Mouse (Mus musculus) embryo, embryonic 11 days (tissue): Measurements from ENCODE around the gene Upk1b.
A peak's percentile ranks its signal among the peaks of the same experiment; 100 is the strongest.

Experiments
- DNase-seq: peaks from one replicate; pipeline ENCODE4 v3.0.0-alpha.2; 2015

The Upk1b gene

DNA sequence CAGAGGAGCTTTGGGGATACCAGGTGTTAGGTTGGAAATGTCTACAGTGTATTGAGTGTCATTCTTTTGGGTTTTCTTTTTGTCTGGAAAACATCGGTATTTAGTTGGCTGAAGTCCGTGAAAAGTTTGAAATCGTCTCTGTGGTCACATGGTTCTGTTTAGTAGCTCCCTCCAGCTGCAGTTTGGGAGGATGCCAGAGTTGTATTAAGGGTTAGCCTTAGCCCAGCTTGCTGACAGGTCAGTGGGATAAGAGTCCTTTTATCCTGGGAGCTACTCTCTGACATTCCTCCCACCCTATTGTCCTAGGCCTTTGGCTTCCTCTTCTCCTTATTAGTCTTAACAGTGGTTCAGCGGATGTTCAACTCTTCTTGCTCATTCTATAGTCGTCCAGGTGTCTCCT, 38.2 kb downstream of the Upk1b start:
- no peak for DNase-seq

DNA sequence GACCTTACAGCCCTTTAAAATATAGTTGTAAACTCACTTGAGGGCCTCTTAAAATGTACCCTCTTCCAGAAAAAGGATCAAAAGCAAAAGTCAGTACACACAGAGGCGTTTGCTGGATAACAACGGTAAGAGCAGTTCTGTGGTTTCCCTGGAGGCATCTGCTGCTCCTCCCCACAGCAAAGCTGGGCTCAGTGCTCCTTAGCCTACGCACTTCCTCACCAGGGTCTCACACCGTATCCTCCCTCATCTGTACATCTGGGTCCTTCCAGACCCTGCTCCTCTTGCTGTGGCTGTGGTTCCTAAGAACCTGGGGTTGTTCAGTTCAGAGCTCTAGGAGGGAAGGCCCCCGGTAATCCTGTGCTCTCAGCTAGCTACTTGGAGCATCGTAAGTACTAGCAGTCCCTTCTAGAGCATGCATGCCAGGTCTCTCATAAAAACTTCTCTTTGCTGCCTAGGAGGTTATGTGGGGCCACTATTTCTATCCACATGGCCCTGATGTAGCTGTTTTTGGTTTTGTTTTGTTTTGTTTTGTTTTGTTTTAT, 39.2 kb downstream of the Upk1b start:
- no peak for DNase-seq

DNA sequence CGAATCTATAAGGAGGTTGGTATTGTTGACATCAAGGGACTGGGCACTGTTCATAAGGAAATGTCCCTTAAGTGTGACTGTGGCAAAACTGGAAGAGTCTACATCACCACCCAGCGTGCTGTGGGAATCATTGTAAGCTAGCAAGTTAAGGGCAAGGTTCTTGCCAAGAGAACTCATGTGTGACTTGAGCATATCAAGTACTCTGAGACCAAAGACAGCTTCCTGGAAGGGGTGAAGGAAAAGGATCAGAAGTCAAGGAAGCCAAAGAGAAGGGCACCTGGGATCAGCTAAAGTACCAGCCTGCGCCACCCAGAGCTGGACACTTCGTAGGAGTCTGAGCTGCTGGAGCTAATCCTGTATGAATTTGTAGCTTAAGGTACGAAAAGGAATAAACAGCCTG, 39.9 kb downstream of the Upk1b start:
- DNase-seq: no peak

DNA sequence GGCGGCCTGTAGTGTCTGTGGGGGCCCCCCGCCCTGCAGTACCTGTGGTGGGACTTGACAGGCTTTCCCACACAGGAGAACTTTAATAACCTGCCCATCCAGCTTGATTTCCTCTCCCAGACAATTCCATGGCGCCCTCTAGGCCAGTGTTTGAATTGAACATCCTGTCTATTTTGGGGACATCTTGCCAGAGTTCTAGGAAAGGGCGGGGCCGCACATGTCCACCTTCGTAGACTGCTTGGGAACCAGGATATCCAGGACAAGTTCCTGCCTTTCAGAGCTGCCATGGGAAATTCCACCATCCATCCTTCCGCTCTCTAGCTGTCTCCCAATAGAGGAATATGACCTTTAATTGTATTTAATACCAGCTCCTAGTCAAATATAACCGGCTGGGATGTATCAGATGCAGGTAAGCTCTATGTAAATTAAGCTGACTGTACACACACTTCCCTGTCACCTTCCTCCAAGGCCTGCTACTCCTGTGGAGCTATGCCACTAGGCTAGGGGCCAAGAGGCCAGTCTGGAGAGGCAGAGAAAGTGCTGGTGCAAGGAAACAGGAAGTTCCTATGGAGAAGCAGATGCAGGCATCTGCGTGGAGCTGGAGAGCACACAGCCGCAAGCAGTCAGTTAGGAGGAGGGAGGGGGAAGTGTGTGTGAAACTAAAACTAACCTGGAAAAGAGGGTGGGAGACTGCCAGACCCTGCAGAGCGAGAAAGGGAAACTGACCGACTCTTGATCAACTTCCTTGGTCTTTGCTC, 41.8 kb downstream of the Upk1b start:
- DNase-seq: no peak

DNA sequence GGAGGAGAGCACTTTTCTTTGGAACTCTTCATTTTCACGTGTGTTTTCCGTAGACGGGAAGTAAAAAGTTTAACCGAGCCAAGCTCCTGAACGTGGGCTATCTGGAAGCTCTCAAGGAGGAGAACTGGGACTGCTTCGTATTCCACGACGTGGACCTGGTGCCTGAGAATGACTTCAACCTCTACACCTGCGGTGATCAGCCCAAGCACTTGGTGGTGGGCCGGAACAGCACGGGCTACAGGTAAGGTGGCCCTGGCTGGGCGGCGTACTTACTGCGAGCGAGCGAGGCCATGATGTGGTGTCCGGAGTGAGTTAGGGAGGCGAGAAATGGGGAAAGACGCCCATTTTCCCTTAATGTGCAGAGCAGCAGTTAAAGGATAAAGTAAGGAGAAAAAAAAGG, 42.5 kb downstream of the Upk1b start:
- no peak for DNase-seq

DNA sequence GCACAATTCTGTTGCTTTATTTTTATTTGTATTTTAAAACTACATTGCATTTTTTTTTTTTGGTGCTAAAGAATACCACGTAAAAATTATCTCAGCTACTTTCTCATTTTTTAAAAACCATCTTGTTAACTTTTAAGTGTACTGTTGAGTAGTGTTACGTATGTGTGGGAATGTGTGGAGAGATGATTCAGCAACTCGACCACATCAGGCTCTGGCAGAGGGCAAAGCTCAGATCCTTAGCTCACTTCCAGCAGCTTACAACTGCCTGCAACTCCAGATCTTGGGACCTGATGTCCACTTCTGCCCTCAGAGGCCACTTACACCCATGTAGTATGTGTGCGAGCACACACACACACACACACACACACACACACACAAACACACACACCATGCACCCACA, 43.6 kb downstream of the Upk1b start:
- DNase-seq: no peak

DNA sequence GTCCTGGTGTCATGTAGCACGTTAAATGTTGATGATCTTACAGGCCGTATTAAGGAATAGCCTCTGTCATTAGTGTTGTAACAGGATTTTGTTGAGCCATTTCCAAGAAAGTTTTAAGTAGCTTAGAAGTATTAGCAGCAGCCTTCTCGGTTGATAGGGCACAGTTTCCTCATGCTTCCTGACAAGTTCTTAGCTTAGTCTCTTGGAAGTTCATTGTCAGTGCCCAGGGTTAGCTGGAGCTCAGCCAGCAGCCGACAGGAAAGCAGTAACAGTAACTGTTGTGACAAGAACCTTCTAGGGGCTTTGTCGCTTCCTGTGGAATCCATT, 44.0 kb downstream of the Upk1b start:
- peak; percentile 41 for DNase-seq

DNA sequence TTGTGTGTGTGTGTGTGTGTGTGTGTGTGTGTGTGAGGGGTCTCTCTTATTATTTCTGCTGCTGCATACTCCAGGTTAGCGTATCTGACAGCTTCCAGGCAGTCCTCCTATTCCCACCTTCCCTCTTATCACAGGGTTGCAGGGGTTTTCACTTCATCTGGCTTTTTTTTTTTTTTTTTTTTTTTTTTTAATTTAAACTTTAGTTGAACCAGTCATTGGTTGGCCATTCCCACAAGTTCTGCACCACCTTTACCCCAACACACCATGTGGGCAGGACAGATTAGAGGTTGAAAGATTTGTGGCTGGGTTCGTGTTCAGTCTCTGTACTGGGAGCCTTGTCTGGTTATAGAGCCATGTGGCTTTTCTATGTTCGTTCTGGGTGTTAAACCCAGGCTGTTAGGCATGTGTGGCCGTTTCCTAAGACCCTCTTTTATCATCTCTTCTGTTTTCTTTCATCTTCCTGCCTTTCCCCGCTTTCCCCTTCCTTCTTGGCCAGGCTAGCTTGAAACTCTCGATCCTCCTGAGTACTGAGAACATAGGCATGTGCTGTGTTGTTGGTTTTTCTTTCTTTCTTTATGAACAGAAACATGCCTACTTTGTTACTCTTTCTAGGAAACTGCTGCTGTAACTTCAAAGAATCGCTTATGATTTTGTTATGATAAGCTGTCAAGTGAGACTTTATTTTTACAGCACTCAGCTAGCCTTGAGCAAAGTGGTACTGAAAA, 44.5 kb downstream of the Upk1b start:
- no peak for DNase-seq

DNA sequence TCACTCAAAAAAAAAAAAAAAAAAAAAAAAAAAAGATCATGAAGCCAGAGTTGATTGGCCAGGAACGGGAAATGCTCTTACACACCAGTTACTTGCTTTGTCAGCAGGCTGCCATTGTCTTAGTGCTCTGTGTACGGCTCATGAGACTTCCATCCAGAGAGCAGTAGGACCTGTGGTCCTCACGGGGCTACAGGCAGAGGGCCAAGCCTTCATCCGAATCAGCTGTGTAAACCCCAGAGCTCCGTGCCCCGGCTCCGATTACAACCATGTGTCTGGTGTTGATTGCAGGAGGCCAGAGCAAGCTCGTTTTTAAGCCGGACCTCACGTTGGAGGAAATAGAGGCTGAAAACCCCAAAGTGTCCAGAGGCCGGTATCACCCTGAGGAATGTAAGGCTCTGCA, 46.5 kb downstream of the Upk1b start:
- DNase-seq: peak; percentile 61

DNA sequence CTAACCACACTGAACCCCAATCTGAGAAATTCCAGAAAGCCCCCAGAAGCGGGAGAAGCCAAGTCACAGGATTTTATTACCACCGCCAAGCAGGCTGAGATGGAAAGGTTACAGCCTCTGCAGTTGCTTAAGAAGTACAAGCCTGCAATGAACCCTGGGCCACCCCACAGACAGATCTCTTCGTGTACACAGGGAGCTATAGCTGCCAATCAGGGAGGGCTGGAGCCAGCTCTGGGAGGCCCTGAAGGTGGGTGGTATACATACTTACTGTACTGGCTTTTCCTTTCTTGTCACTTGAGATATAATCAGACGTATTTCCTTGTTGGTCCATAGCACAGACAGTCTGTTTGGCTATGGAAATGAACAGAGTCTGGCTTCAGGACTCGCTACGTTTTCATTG, 49.3 kb downstream of the Upk1b start:
- DNase-seq: no peak

DNA sequence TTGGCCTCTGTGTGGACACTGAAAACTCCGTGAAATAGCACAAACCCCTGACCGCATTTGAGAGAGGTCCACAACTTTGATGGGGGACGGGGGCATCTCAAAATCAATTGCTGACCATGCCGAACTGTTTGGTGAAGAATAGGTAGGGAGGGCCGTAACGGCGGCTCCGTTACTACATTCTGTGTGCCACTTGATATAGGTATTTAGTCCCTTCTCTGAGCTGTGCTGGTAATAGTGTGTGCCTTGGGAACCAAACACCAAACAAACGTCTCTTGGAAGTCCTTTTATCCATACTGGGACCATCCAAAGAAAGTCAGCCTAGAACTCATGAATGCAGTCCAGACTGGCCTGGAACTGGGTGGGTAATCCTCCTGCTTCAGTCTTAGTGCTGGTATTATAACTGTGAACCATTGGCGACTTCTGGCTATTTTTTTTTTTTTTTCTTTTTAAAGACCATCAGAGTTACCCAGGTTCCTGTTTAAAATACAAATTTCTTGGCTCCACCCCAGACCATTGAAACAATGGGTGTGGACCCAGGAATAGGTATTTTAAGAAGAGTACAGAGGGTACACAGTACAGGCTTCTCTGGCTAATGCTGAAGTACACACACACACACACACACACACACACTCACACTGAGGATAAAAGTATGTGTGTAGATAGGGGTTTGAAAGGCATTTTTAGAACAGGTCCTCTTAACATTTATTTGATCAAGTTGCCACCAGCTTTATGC, 56.0 kb downstream of the Upk1b start:
- DNase-seq: no peak

DNA sequence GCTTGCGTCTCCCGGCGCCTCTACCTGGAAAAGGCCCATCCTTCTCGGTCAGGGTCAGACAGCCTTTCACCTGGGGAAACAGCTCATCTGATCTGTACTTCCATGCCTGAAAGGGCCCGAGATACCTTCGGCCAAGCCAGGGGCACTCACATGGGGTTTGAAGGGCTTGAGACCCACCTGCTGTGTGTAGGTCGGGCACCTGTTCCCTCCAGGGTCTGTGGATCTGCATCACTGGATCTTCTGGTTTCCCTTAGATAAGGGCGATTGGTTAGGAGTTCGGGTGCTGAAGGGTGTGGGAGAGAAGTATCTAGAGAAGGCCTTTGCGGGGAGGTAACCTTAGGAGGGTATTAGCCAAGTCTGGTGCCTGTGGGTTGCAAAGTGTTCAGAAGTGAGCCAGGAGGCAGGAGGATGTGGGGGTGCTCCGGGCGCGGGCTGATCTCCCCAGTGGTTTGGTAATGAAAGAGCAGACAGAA, 57.4 kb downstream of the Upk1b start:
- DNase-seq: peak; percentile 48

DNA sequence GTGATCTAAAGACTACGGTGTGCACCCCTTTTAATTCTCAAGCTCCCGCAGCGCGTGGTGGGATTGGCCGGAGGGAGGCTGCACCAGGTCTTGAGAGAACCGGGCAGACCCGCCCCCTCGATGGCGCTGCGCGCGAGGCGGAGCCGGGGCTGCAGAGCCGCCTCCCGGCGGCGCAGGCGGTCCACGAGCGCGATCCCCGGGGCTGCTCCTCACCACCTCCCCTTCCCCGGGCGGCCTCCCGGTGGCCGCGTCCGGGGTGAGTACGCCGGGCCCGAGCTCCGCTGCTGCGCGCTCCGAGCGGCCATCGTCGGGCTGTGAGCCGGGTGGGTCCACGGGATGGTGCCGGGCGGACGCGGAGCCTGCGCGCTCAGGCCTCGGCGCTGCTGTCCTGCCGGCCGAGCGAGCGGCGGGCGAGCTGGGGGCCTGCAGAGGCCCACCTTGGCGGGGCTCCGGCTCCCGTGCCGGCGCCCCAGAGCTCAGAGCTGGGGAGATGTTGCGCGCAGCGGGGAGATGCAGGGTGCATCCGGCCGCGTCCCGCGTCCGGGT, 57.9 kb downstream of the Upk1b start, which contains the start of gene B4galt4:
B4galt4 (plus strand) TSS at position 152 of the 546 bp plus-strand sequence.
- peak; percentile 89 for DNase-seq

DNA sequence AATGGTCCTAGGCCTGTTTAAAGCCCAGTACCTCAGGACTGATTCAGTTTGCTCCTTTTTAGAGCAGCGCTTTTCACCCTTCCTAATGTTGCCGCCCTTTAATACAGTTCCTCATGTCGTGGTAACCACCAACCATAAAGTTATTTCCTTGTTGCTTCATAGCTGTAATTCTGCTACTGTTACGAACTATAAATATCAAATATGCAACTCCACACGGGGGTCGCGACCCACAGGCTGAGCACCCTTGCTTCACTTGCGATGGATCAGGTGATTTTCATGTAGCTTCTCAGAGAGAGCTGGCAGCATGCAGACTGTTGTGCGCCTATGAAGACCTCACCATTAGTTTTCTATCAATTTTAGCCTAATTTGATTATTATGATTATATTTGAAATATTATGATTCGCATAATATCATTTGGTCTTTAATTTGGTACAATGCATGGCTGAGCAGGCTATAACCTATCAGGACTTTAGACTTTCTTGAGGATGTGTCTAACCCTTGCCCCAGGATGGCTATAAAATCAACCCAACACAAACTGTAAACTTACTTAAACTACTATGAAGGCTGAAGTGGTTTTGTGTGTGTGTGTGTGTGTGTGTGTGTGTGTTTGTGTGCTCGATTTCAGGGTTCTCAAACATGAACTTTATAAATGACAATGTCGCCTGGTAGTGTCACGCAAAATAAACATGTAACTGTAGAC, 58.8 kb downstream of the Upk1b start:
- no peak for DNase-seq

DNA sequence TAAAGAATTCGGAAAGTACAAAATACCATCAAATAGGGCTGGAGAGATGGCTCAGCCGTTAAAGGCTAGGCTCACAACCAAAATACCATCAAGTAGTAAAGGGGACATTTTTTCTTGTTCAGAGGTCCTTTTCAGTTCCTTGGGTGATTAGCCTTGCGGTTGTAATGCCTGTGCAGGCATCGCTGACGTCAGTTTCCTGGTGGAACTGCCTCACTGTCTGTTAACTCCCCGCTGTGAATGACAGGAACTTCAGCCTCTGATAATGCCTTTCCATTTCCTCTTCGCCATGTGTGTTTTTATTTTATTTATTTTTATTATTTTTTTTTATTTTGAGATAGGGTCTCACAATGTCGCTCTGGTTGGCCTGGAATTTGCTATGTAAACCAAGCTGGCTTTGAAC, 69.2 kb downstream of the Upk1b start:
- no peak for DNase-seq

DNA sequence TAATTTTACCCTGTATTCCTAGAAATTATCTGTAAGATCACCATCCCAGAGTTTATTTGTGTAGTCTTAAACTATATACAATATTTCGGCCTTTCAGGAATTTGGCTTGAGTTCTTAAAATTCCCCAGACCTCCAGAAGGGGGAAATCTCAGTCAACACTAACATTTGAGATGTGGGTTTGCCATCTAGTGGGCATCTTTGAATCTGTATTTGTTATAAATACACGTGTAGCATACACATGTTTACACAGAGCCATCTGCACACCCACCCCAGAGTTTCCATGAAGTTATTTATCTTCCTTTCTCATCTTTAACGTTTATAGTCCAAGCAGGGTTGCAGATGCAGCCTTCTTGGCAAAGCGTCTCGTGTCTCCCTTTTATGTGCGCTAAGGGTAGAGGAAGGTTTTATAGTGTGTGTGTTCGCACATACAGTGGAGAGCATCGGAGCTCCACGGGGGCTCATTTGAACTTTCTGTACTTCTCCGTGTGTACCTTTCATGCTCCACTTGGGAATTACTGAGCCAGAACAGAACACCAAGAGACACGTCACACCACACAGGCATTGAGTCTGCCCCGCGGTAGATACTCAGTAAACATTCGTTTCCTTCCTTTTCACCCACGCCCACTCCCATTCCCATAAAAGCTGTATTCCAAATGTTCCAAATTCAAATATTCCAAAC, 70.4 kb downstream of the Upk1b start:
- peak; percentile 73 for DNase-seq

DNA sequence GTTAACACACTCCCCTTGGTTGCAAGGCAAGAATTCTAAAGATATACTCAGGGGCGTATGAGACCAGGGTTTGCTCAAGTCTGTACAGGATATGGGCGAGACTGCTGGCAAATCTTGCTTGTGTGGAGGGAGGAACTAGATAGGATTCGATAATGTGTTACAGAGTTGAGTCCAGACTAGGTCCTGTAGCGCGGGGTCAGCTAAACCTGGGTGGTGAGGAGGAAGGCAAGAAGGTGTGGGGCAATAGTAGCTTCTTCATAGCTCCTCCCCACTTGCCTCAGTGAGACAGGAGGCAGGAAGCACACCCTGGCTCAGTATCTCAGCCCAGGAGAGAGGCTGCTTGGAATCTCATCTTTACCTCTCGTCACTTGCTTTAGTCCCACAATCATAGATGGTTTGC, 71.0 kb downstream of the Upk1b start:
- DNase-seq: no peak

DNA sequence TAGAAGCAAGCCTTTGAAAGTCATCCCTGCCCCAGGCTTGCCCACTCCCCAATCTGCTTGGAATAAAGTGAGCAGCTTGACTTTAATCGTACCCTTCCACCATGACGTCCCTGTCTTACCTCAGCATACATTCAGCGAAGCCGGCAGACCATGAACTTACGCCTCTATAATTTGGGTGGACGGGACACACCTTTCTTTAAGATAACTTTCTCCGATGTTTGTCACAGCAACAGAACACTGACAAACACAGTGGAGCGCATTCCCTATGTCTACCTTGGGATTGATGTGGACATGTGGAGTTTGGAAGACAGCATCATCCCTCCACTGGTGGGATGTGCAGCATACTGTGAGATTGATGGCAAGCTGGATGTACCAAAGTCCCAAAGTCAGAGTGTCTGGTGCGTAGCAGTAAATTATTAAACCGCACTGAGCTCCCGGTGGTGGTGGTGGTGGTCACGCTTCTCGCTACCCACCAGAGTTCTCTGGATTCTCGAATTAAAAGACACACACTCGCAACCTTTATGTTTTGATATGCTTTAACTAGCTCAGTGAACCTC, 71.5 kb downstream of the Upk1b start:
- DNase-seq: no peak

DNA sequence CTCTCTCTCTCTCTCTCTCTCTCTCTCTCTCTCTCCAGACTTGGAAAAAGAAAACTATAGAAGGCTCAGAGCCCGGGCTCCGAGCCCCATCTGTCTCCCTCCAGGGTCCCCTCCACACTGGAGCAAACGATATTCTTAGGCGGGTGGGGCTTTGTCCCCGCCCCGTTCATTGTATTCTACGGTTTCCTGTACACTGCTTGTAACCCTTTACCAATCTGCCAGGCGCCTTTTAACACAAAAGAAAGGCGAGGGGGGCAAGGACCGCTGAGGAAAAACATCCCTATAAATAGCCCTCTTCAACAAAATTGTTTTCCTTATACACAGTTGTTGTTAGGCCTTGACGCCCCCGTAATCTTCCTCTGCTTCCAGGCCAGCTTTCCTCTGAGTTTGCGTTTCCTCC, 75.2 kb downstream of the Upk1b start:
- no peak for DNase-seq

DNA sequence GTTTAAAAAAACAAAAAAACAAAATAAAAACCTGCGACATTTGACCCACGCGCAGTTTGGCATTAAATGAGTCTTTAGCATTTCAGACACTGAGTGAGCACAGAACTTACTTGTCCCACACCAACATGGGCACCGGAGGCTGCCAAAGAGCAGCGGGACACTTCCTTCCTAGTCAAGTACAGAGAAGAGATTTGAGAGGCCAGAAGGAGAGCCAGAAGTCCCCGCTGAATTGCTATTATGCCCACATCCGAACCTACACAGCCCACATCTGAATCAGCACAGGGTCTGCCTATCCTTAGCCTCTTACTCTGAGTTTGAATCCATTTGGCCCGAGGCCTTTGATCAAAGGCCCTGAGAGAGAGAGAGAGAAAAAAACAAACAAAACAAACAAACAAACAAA, 75.9 kb downstream of the Upk1b start:
- DNase-seq: no peak
